Mouse (Mus musculus): ENCODE results near the gene Gm14326.
"Not testable (repeated sequence)": the region's sequence is repeated elsewhere in the genome, so short reads cannot be mapped to it uniquely, and the experiment has no call there.

DNA sequence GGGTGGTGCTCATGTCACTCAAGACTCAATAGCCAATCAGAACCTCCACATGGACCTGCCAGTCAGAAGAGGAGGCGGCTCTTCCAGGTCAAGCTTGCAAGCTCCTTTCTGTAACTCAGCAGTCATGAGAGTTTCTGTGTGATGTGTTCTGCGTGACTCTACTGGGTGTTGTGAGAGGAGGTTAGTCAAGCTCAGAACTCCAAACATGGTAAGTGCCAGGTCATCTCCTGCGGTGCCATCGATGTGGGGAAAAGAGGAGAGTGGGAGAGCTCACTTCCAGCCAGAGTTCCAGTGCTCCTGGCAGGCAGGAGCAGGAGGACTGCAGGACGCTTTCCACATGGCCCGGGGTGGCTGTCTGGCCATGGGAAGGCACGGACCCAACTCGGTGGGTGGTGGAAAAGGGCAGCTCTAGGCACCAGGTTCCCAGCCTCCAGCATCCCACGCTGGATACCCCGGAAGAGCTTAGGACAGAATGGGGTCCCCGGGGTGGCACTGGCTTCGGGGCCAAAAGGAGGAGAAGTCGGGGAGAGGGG, 60.0 kb downstream of the Gm14326 start, which contains the start of gene Gm14327:
- TF ChIP-seq POLR2A (IDR thresholded peaks at IDR 0.05; ENCODE audit: control insufficient read depth, low read depth, low read length); CTCF (IDR thresholded peaks at IDR 0.05; ENCODE audit: control insufficient read depth, insufficient read depth, insufficient replicate concordance, low read depth, low read length): not testable (repeated sequence)
